Mouse (Mus musculus): ENCODE measurements around the gene Rhou.

Gene Rhou

GRCm38 (mm10) chr8:123651390-123652098 lies 2.2 kb upstream of the Rhou start:
- DNase-seq = no peak

- DNase-seq = no peak
These were observed 1.1 kb upstream of the Rhou start for GRCm38 (mm10) chr8:123652641-123653040.

GRCm38 (mm10) chr8:123653994-123654569 lies 353 bp downstream of the Rhou start:
- peak; percentile 63 for DNase-seq

- no peak for DNase-seq
These were observed 1.0 kb downstream of the Rhou start for GRCm38 (mm10) chr8:123654763-123655162.

- no peak for DNase-seq
These were observed 1.6 kb downstream of the Rhou start for GRCm38 (mm10) chr8:123655351-123655779.

DNA sequence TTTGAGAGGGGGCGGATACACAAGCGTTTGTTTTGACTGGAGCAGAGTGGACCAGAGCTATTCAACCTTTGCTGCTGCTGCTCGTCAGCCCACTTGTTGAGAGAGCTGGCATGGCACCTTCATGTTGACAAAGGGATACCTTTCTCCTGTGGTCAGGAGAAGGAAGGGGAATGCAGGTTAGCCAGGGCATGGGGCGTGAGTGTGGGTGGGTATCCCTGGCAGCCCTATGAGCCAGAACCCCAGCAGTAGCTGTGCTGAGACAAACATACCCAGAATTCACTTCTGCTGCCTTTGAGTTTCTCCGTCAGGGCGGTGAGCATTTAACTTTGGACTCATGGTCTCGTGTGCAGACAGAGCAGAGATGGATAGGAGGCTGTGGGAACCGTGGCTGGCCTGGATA lies 4.1 kb downstream of the Rhou start:
- DNase-seq = no peak

GRCm38 (mm10) chr8:123659469-123660057 lies 5.8 kb downstream of the Rhou start:
- no peak for DNase-seq

- DNase-seq = no peak
These were observed 7.8 kb downstream of the Rhou start for GRCm38 (mm10) chr8:123661515-123661914.

DNA sequence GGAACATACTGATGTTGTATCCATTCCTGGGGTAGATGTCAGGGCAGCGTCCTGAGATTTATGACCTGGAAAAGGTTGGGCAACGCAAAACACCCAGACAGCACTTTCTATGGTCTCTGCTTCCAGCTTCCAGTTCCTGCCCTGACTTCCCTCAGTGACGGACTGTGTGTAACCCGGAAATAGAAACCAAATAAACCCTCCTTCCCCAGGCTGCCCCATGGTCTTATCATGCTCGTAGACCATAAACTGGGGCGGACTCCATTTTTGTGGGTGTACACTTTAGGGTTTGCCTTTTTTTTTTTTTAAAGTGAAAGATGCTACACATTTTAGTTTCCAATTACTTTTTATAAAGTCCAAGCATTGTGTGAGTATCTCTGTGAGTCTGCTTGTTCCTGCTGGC lies 11.9 kb downstream of the Rhou start:
- no peak for DNase-seq

- no peak for DNase-seq
These were observed 13.1 kb downstream of the Rhou start for GRCm38 (mm10) chr8:123666832-123667231.

GRCm38 (mm10) chr8:123668681-123669080 lies 15.0 kb downstream of the Rhou start:
- no peak for DNase-seq

GRCm38 (mm10) chr8:123670766-123671165 lies 17.0 kb downstream of the Rhou start:
- no peak for DNase-seq

DNA sequence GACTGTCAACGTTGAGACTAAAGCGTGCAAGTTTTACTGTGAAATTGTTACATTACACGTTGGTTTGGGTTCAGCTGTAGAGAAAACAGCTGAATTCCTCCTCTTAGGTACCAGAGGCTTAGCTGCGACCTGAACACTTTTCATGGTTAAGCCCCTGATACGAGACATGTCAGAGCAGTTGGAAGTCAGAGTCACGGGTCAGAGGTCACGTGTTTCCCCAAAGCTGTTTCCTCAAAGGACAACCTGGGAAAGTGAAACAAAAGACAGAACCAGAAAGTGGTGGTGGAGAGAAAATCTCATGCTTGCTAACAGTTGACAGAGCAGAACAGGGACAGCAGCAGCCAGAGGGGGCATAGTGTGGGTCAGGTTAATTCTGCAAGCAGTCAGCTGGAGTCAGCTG lies 17.7 kb downstream of the Rhou start:
- DNase-seq = no peak

- DNase-seq = no peak
These were observed 18.9 kb downstream of the Rhou start for GRCm38 (mm10) chr8:123672648-123673047.

DNA sequence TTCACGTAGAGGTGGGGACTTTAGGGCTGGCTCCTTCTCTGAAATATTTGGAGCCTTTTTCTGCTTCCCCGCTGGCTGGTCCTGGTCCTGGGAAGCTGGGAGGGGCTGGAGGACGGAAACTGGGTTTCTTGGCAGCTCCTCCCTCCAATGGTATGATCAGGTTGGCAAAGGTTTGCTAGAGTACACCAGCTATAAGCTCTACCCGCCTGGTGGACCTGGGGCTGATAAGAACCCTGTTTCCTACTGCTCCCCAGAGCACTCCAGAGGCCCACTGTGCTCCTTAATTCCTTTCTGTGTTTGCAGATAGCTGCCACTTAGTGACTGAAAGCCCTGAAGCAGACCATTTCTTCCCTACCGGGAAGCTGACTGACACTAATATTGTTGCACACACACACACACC lies 21.9 kb downstream of the Rhou start:
- no peak for DNase-seq

- no peak for DNase-seq
These were observed 24.7 kb downstream of the Rhou start for GRCm38 (mm10) chr8:123678390-123678789.

- peak; percentile 26 for DNase-seq
These were observed 28.5 kb downstream of the Rhou start for GRCm38 (mm10) chr8:123682073-123682761.

DNA sequence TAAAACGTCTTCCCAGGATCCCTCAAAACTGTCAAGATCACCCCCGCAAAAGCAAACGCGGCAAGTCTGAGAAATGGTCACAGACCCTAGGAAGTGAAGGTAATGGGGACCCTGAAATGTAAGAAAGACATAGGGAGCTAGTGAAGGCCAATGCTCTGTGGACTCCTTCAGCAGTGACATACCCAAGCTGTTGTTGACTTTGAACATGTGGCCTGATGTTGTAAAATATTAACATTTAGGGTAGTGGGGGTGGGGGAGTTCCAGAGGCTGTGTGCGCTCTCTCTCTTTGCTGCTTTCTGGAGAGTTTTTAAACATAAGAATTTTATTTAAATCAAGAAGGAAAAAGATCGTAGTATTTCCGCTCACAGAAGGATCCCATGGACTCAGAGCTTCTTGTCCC lies 29.6 kb downstream of the Rhou start:
- no peak for DNase-seq

- DNase-seq = no peak
These were observed 31.1 kb downstream of the Rhou start for GRCm38 (mm10) chr8:123684806-123685205.

GRCm38 (mm10) chr8:123685477-123685876 lies 31.7 kb downstream of the Rhou start:
- DNase-seq = no peak

DNA sequence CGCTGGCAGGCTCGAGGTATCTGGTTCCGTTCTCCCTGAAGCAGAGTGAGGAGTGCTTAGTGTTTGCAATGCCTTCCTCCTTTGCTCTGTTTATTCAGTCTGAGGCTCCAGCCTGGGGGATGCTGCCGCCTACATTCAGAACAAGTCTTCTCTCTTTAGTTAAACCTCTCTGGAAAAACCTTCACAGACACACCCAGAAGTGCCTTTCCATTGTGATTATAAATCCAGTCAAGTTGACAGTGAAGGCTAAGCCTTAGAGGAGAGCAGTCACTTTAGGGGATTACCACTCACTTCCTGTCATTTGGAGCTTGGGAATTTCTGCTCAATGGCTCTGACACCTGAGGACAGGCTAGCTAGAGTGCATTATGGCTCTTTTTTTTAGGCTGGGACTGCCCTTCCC lies 34.1 kb downstream of the Rhou start:
- no peak for DNase-seq

GRCm38 (mm10) chr8:123692165-123692962 lies 38.6 kb downstream of the Rhou start:
- no peak for DNase-seq

GRCm38 (mm10) chr8:123696167-123696566 lies 42.4 kb downstream of the Rhou start:
- no peak for DNase-seq

All from lung, postnatal 14 days (tissue).